Mouse (Mus musculus): Measurements from ENCODE around the gene Atp2c1.

DNA sequence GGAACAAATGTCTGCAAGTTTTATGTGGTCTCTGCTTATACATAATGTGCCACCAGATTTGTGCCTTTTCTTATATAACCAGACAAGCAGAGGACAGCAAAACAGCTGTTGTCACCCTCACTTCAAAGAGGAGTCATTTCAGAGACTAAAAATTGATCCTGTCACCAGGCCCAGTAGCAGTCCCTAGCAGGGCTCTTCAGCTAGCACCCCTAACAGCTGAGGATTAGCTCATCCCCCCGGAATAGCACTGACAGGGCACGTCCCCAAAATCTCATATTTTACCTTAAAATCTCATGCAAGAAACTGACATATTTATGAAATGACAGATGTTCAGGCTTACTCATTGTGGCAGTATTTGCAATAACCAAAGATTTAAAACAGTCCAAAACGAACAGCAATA lies 149.5 kb downstream of the Atp2c1 start:
- no peak for TF ChIP-seq CTCF (IDR thresholded peaks at IDR 0.05; ENCODE audit: low read depth)
- no peak for TF ChIP-seq EP300 (optimal IDR thresholded peaks at IDR 0.05)
